Mouse (Mus musculus) CH12.LX (cell line): ENCODE measurements around the gene Sipa1l2. TPM values are rescaled to one million over a fixed set of nuclear protein-coding genes. Genes with fewer than 3 reads are reported as not detected.

ENCODE experiments used
- DNase-seq: peaks from one replicate; pipeline ENCODE4 v3.0.0-alpha.2; 2013; ENCODE audit errors: extremely low read depth
- H3K27ac ChIP-seq: 2 replicates; pipeline ENCODE4 v1.5.1; 2012; ENCODE audit warnings: low read depth, mild to moderate bottlenecking, control low read depth, moderate library complexity; ENCODE audit not compliant: insufficient read depth
- H3K27me3 ChIP-seq: replicated peaks from 2 replicates; pipeline ENCODE3; 2012; ENCODE audit warnings: inconsistent platforms
- H3K36me3 ChIP-seq, 2 experiments: replicated peaks in 1 of 2; 2 replicates each; pipeline versions ENCODE3 to v1.6.1; 2012; ENCODE audit warnings: inconsistent platforms in 1 of 2, low read length in 1 of 2, mild to moderate bottlenecking in 1 of 2, mixed read lengths in 1 of 2, moderate library complexity in 1 of 2; ENCODE audit not compliant: control insufficient read depth in 1 of 2, insufficient read depth in 1 of 2
- H3K4me1 ChIP-seq, 2 experiments: 2 replicates each; pipeline ENCODE4 v1.6.1; 2012; ENCODE audit warnings: inconsistent platforms in 1 of 2, moderate library complexity in 1 of 2; ENCODE audit not compliant: insufficient read depth in 2 of 2, control insufficient read depth in 1 of 2
- H3K4me2 ChIP-seq: 2 replicates; pipeline ENCODE4 v1.6.1; 2012; ENCODE audit warnings: low read depth, mild to moderate bottlenecking, control low read depth; ENCODE audit not compliant: poor library complexity, insufficient read depth, severe bottlenecking
- H3K4me3 ChIP-seq, 3 experiments: fragments of 150-350 bp in 1 of 3; sonication (generic) in 1 of 3; replicated peaks in 1 of 3; 2 replicates each; pipeline versions ENCODE3 to v1.5.1; 2011 to 2012; ENCODE audit warnings: low read depth in 2 of 3, low read length in 2 of 3, mild to moderate bottlenecking in 2 of 3, moderate library complexity in 2 of 3, control low read depth in 1 of 3, improper control_type of control experiment in 1 of 3, inconsistent platforms in 1 of 3, mixed read lengths in 1 of 3; ENCODE audit not compliant: poor library complexity in 1 of 3
- H3K79me2 ChIP-seq: replicated peaks from 2 replicates; pipeline ENCODE4 v1.6.1; 2012; ENCODE audit warnings: mild to moderate bottlenecking, moderate library complexity; ENCODE audit not compliant: control insufficient read depth, poor library complexity, insufficient read depth, severe bottlenecking; ENCODE audit errors: extremely low read depth
- H3K9ac ChIP-seq: 2 replicates; pipeline ENCODE4 v1.6.1; 2012; ENCODE audit warnings: low read depth, mild to moderate bottlenecking, control low read depth, moderate library complexity; ENCODE audit not compliant: insufficient read depth
- H3K9me3 ChIP-seq: replicated peaks from 2 replicates; pipeline ENCODE3; 2012; ENCODE audit warnings: low read length, inconsistent platforms, mixed read lengths
- BHLHE40 ChIP-seq: IDR thresholded peaks from 2 replicates; pipeline ENCODE4 v1.6.1; 2011; ENCODE audit warnings: mild to moderate bottlenecking, low read depth, low read length, improper control_type of control experiment
- CHD1 ChIP-seq: IDR thresholded peaks from 2 replicates; pipeline ENCODE4 v1.6.1; 2012; ENCODE audit warnings: low read depth, low read length, improper control_type of control experiment, inconsistent platforms
- CHD2 ChIP-seq: IDR thresholded peaks from 2 replicates; pipeline ENCODE4 v1.6.1; 2011; ENCODE audit warnings: low read length, improper control_type of control experiment
- E2F4 ChIP-seq: IDR thresholded peaks from 2 replicates; pipeline ENCODE4 v1.6.1; 2011; ENCODE audit warnings: low read depth, low read length, improper control_type of control experiment; ENCODE audit not compliant: insufficient replicate concordance
- ELF1 ChIP-seq: IDR thresholded peaks from 2 replicates; pipeline ENCODE4 v1.6.1; 2014; ENCODE audit warnings: low read depth, mild to moderate bottlenecking, inconsistent platforms, low read length, improper control_type of control experiment
- GABPA ChIP-seq: IDR thresholded peaks from 2 replicates; pipeline ENCODE4 v1.6.1; 2012; ENCODE audit warnings: low read depth, low read length, improper control_type of control experiment, inconsistent platforms; ENCODE audit not compliant: insufficient replicate concordance
- IRF4 ChIP-seq: IDR thresholded peaks from 2 replicates; pipeline ENCODE4 v1.6.1; 2014; ENCODE audit warnings: low read depth, mild to moderate bottlenecking, inconsistent platforms, low read length, improper control_type of control experiment
- JUND ChIP-seq: conservative IDR thresholded peaks from 2 replicates; pipeline ENCODE4 v1.6.1; 2011; ENCODE audit warnings: low read depth, low read length, improper control_type of control experiment
- KAT2A ChIP-seq: IDR thresholded peaks from 2 replicates; pipeline ENCODE4 v1.6.1; 2012; ENCODE audit warnings: low read length, improper control_type of control experiment, inconsistent platforms; ENCODE audit not compliant: insufficient replicate concordance
- MAFK ChIP-seq: IDR thresholded peaks from 2 replicates; pipeline ENCODE4 v1.6.1; 2011; ENCODE audit warnings: low read length, improper control_type of control experiment; ENCODE audit not compliant: insufficient replicate concordance
- MAX ChIP-seq: IDR thresholded peaks from 2 replicates; pipeline ENCODE4 v1.6.1; 2011; ENCODE audit warnings: low read length, improper control_type of control experiment
- MAZ ChIP-seq: IDR thresholded peaks from 2 replicates; pipeline ENCODE4 v1.6.1; 2012; ENCODE audit warnings: low read depth, mild to moderate bottlenecking, inconsistent platforms, low read length, improper control_type of control experiment, moderate library complexity
- MEF2A ChIP-seq: IDR thresholded peaks from 2 replicates; pipeline ENCODE4 v1.6.1; 2014; ENCODE audit warnings: low read depth, mild to moderate bottlenecking, inconsistent platforms, low read length, improper control_type of control experiment, borderline replicate concordance
- MYC ChIP-seq: IDR thresholded peaks from 2 replicates; pipeline ENCODE4 v1.6.1; 2011; ENCODE audit warnings: low read depth, mild to moderate bottlenecking, improper control_type of control experiment, low read length
- NRF1 ChIP-seq: IDR thresholded peaks from 2 replicates; pipeline ENCODE4 v1.6.1; 2014; ENCODE audit warnings: low read depth, mild to moderate bottlenecking, inconsistent platforms, low read length, improper control_type of control experiment, moderate library complexity
- POLR2A ChIP-seq: IDR thresholded peaks from 2 replicates; pipeline ENCODE4 v1.6.1; 2011; ENCODE audit warnings: low read depth, mild to moderate bottlenecking, improper control_type of control experiment, low read length
- POLR2AphosphoS2 ChIP-seq: IDR thresholded peaks from 2 replicates; pipeline ENCODE4 v1.6.1; 2011; ENCODE audit warnings: low read depth, low read length, improper control_type of control experiment
- SIN3A ChIP-seq: IDR thresholded peaks from 2 replicates; pipeline ENCODE4 v1.6.1; 2012; ENCODE audit warnings: low read length, improper control_type of control experiment, inconsistent platforms
- TCF12 ChIP-seq: IDR thresholded peaks from 2 replicates; pipeline ENCODE4 v1.6.1; 2014; ENCODE audit warnings: low read depth, mild to moderate bottlenecking, inconsistent platforms, low read length, improper control_type of control experiment
- UBTF ChIP-seq: IDR thresholded peaks from 2 replicates; pipeline ENCODE4 v1.6.1; 2012; ENCODE audit warnings: low read depth, mild to moderate bottlenecking, inconsistent platforms, low read length, improper control_type of control experiment, moderate library complexity
- USF1 ChIP-seq: IDR thresholded peaks from 2 replicates; pipeline ENCODE4 v1.6.1; 2014; ENCODE audit warnings: low read depth, mild to moderate bottlenecking, inconsistent platforms, low read length, improper control_type of control experiment
- ZNF384 ChIP-seq: IDR thresholded peaks from 2 replicates; pipeline ENCODE4 v1.6.1; 2012; ENCODE audit warnings: low read depth, low read length, improper control_type of control experiment, inconsistent platforms
- dilution Hi-C: fragments of 300-500 bp; cut with MboI; formaldehyde crosslinking; loops from 2 replicates; pipeline ENCODE4 v1.14.3; 2020; ENCODE audit warnings: low sequenced_read_pairs; ENCODE audit not compliant: extremely low pct_unique_long_range_greater_than_20kb, extremely low pct_ligation_motif_present
- in situ Hi-C: fragments of 300-500 bp; cut with MboI; formaldehyde crosslinking; loops from 3 replicates; pipeline ENCODE4 v1.14.3; 2019; ENCODE audit warnings: low sequenced_read_pairs, low pct_ligation_motif_present, low pct_unique_long_range_greater_than_20kb, mixed read lengths
- polyA plus RNA-seq: library from polyadenylated mRNA; unstranded; fragments of >175 nt; gene quantifications from 2 replicates; pipeline ENCODE4 v1.2.1, GENCODE M21; 2012; ENCODE audit warnings: low read depth; ENCODE audit not compliant: insufficient read length
- total RNA-seq, 2 experiments: library from RNA; depleted of rRNA; stranded (reverse); fragments of 300-350 nt in 1 of 2; fragments of >200 nt in 1 of 2; gene quantifications; 2 replicates each; pipeline ENCODE4 v1.2.3; 2012 to 2014

Gene Sipa1l2
- total and polyA plus RNA-seq, 3 experiments = 2.0 to 5.6 (median 2.7) TPM

DNA sequence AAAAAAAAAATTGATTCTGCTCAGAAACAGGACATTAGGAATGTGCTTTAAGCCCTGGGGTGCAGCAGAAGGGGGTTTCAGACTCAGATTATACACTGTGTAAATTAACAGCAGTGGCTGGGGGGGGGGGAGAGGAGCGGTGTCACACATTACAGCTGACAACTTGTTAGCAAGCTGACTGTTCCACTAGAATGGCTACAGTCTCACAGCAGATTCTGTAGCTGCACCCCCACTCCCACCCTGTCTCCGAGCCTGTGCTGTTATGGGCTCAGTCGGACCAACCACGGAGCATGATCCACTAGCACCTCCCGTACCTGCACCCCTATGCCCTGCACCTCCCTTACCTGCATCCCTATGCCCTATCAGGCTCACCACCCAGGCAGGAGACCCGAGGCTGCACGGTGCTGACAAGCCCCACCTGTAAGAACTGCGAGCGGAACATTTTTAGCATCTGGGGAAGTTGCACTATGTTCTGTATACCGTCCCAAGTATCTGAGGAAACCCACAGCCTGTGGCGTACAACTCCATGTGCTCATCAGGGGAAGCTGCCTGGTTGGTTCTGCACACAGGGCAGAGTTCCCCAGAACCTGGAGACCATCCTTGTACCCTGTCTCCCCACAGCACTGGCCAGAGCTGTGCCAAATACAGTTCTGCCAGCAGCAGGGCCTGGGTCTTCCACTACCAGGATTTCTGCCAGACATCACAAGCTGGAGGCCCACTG lies 26.6 kb downstream of the Sipa1l2 start:
- dilution Hi-C loops = no loop called here
- no peak overlapping the region for H3K4me3 ChIP-seq
- H3K9me3 ChIP-seq = no peaks in the 10 kb centered on the region

DNA sequence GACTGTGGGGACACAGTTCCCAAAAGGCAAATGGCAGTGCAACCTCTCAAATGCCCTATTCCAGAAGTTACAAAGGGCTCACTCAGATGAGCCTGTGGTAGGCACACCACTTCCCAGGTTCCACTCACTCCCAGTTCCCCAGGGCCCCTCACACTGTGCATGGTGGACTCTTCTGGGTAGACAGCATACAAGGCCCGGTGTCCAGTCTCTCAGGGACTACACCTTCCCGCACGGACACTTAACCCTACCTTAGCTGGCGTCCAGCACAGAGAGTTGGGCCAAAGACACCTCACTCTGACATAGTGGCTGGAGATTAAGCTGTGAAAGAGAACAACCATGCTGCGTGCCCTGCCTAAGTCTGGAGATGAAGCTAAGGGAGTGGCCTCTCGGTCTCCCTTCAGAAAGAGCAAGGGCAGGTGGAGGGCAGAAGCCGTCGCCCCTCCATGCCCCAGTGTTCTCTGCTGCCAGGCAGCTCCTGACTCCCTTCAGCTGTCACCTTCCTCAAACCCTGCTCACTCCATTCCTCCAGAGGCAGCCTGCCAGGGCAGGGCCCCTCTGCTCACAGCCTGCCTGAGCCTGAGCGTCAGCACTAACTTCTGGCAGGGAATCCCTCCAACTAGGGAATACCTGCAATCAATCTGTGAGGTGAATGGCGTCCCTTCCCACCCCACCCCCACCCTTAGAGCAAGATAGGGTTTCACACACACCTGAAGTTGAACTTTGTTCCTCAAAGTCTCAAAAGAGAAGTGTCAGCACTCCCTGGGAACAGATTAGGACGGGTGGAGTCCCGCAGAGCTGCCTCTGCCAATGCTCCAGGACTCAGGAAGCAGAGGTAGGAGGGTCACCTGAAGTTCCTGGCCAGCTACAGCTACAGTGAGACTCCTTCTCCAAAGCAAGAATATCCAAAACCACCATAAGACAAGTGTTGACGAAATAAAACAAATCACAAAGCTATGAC lies 30.3 kb downstream of the Sipa1l2 start:
- H3K4me1 ChIP-seq = peaks cover 6 to 21% of the 10 kb centered on the region in 2 experiments
- peaks cover 10 to 29% of the 10 kb centered on the region in 2 experiments for H3K36me3 ChIP-seq
- H3K9me3 ChIP-seq = no peaks in the 10 kb centered on the region
- no peaks in the 10 kb centered on the region for H3K27me3 ChIP-seq
- no peak overlapping the region for H3K27ac ChIP-seq
- no peak overlapping the region for H3K9ac ChIP-seq
- in situ Hi-C loops = no loop called here
- no peaks in the 10 kb centered on the region for H3K79me2 ChIP-seq
- TF ChIP-seq CHD2 (no peak), ZNF384 (no peak), CHD1 (no peak), MAX (no peak), TCF12 (no peak), JUND (no peak), UBTF (no peak), MEF2A (no peak), POLR2A (no peak), USF1 (no peak), SIN3A (no peak), E2F4 (no peak), MYC (no peak), ELF1 (no peak), POLR2AphosphoS2 (no peak), NRF1 (no peak), BHLHE40 (no peak), IRF4 (no peak)
- no peak overlapping the region for H3K4me2 ChIP-seq
- no peak for DNase-seq
- dilution Hi-C loops = no loop called here
- H3K4me3 ChIP-seq = no peak overlapping the region

More for the DNA sequence above, 26.6 kb downstream of the Sipa1l2 start:
- H3K27me3 ChIP-seq = no peaks in the 10 kb centered on the region
- H3K9ac ChIP-seq = no peak overlapping the region
- no peak for DNase-seq
- no peak overlapping the region for H3K27ac ChIP-seq
- peaks cover 6 to 21% of the 10 kb centered on the region in 2 experiments for H3K4me1 ChIP-seq
- peaks cover under 1 to 11% of the 10 kb centered on the region in 2 experiments for H3K36me3 ChIP-seq
- TF ChIP-seq UBTF = no peak
- no peak for TF ChIP-seq GABPA
- no peak for TF ChIP-seq MAZ
- no peak for TF ChIP-seq MYC
- TF ChIP-seq KAT2A = no peak
- TF ChIP-seq MAFK = no peak
- no peak for TF ChIP-seq CHD1
- in situ Hi-C loops = no loop called here
- no peak overlapping the region for H3K4me2 ChIP-seq
- no peaks in the 10 kb centered on the region for H3K79me2 ChIP-seq
